Mouse (Mus musculus): ENCODE measurements at regions not wholly inside any gene's neighbourhood (a gene's known extent, or its start where the extent isn't known, plus 50 kb on each side); places are given as distances from the start of the nearest gene placed in this dataset.
"Not testable (repeated sequence)": the region's sequence is repeated elsewhere in the genome, so short reads cannot be mapped to it uniquely, and the experiment has no call there.

GRCm38 (mm10) chr13:111911661-111912312 is 103.0 kb upstream of the Map3k1 start:
- WGBS, result 86% methylated on average over 11 of the region's 11 CpGs
- Histone ChIP-seq H3K4me2 (no peak overlapping the region), H3K4me3 (no peak overlapping the region), H3K27me3 (no peaks in the 10 kb centered on the region), H3K36me3 (no peaks in the 10 kb centered on the region), H3K9ac (no peak overlapping the region), H3K9me3 (no peaks in the 10 kb centered on the region), H3K4me1 (replicated peaks) (peaks cover 8% of the 10 kb centered on the region; the same call in 1 of the 2 replicates), H3K27ac (replicated peaks) (no peak overlapping the region)
- ATAC-seq (ENCODE audit: low read depth), result no peak

- Histone ChIP-seq H3K9me3 (no peaks in the 10 kb centered on the region), H3K27me3 (no peaks in the 10 kb centered on the region), H3K36me3 (no peaks in the 10 kb centered on the region), H3K4me2 (no peak overlapping the region), H3K27ac (replicated peaks) (0 out of 2 replicates have a peak overlapping the region, but pooled peaks have one; percentile 20), H3K9ac (no peak overlapping the region), H3K4me1 (replicated peaks) (peaks cover 8% of the 10 kb centered on the region; the same call in 1 of the 2 replicates), H3K4me3 (no peak overlapping the region)
- WGBS, result 50% methylated on average over 5 of the region's 5 CpGs
- no peak for ATAC-seq (ENCODE audit: low read depth)
These were observed 105.6 kb upstream of the Map3k1 start for GRCm38 (mm10) chr13:111914348-111914913.

- not testable (repeated sequence) for H3K4me1 ChIP-seq (replicated peaks); H3K4me2 ChIP-seq; H3K36me3 ChIP-seq; H3K9me3 ChIP-seq; H3K27me3 ChIP-seq; H3K4me3 ChIP-seq; H3K27ac ChIP-seq (replicated peaks); H3K9ac ChIP-seq; ATAC-seq (ENCODE audit: low read depth)
- WGBS, result 76% methylated on average over 11 of the region's 11 CpGs
These were observed 110.6 kb upstream of the Map3k1 start for GRCm38 (mm10) chr13:111919417-111919816.

GRCm38 (mm10) chr13:111920534-111920933 is 111.7 kb upstream of the Map3k1 start:
- ATAC-seq (ENCODE audit: low read depth), result no peak
- H3K27me3 ChIP-seq, result no peaks in the 10 kb centered on the region
- WGBS, result 93% methylated on average over 2 of the region's 2 CpGs
- peaks cover 8% of the 10 kb centered on the region for H3K9me3 ChIP-seq
- H3K36me3 ChIP-seq, result no peaks in the 10 kb centered on the region
- no peak overlapping the region for H3K4me2 ChIP-seq
- no peak overlapping the region for H3K4me3 ChIP-seq
- no peak overlapping the region for H3K9ac ChIP-seq
- H3K4me1 ChIP-seq (replicated peaks), result no peaks in the 10 kb centered on the region
- no peak overlapping the region for H3K27ac ChIP-seq (replicated peaks)

GRCm38 (mm10) chr13:111921142-111922035 is 112.6 kb upstream of the Map3k1 start:
- no peaks in the 10 kb centered on the region for H3K27me3 ChIP-seq
- H3K36me3 ChIP-seq, result no peaks in the 10 kb centered on the region
- H3K9me3 ChIP-seq, result peaks cover 8% of the 10 kb centered on the region
- no peak overlapping the region for H3K4me2 ChIP-seq
- WGBS, result 90% methylated on average over 5 of the region's 5 CpGs
- H3K4me3 ChIP-seq, result no peak overlapping the region
- no peak overlapping the region for H3K9ac ChIP-seq
- H3K27ac ChIP-seq (replicated peaks), result no peak overlapping the region
- no peak for ATAC-seq (ENCODE audit: low read depth)
- H3K4me1 ChIP-seq (replicated peaks), result no peaks in the 10 kb centered on the region

GRCm38 (mm10) chr13:111925349-111925748 is 116.6 kb upstream of the Map3k1 start:
- WGBS, result 95% methylated on average over 7 of the region's 7 CpGs
- peaks cover 8% of the 10 kb centered on the region for H3K9me3 ChIP-seq
- no peak overlapping the region for H3K4me2 ChIP-seq
- no peak for ATAC-seq (ENCODE audit: low read depth)
- no peaks in the 10 kb centered on the region for H3K27me3 ChIP-seq
- H3K36me3 ChIP-seq, result no peaks in the 10 kb centered on the region
- H3K4me1 ChIP-seq (replicated peaks), result no peaks in the 10 kb centered on the region
- H3K9ac ChIP-seq, result no peak overlapping the region
- no peak overlapping the region for H3K27ac ChIP-seq (replicated peaks)
- H3K4me3 ChIP-seq, result no peak overlapping the region

DNA sequence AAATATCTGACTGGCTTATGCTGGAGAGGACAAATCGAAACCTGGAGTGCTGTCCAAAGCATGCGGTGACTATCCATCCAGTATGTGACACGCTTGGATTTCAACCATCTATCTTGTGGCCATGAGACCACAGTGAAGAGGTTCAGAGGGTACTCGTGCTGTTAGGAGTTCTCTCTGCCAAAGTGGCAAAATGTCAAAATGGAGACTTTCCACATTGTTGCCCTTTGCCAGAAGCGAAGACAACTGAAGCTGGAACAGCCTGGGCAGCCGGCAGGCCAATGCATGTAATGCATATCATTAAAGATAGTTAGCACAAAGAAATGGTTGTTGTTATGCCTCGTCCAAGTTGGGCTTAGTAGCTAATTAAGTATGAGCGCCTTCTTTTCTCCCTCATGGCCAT is 118.0 kb upstream of the Map3k1 start:
- 76% methylated on average over 8 of the region's 8 CpGs for WGBS
- peaks cover 8% of the 10 kb centered on the region for H3K9me3 ChIP-seq
- H3K27ac ChIP-seq (replicated peaks), result no peak overlapping the region
- no peaks in the 10 kb centered on the region for H3K27me3 ChIP-seq
- H3K9ac ChIP-seq, result no peak overlapping the region
- H3K36me3 ChIP-seq, result no peaks in the 10 kb centered on the region
- H3K4me3 ChIP-seq, result no peak overlapping the region
- no peaks in the 10 kb centered on the region for H3K4me1 ChIP-seq (replicated peaks)
- no peak for ATAC-seq (ENCODE audit: low read depth)
- no peak overlapping the region for H3K4me2 ChIP-seq

DNA sequence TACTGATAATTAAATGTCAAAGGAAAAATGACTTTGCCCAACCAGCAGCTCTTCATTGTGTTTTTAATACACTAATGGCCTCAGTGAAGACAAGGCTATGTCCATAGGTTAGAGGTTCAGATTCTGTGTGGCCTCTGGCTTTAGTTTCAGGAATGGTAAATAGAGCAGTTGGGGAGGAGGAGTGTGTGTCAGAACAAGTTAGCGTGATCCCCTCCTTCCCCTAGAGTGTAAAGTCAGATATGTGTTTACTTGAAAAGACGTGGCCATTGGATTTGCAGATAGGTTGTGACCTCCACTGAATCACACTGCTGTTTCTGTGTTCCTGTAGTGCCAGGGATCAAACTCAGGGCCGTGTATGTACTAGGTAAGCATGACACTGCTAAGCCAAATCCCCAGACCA is 118.7 kb upstream of the Map3k1 start:
- 80% methylated on average over 3 of the region's 3 CpGs for WGBS
- Histone ChIP-seq H3K4me2 (no peak overlapping the region), H3K9ac (no peak overlapping the region), H3K4me1 (replicated peaks) (no peaks in the 10 kb centered on the region), H3K9me3 (0 out of 2 replicates have a peak, but pooled peaks cover 2% of the 10 kb centered on the region), H3K27ac (replicated peaks) (no peak overlapping the region), H3K4me3 (no peak overlapping the region), H3K36me3 (no peaks in the 10 kb centered on the region), H3K27me3 (no peaks in the 10 kb centered on the region)
- ATAC-seq (ENCODE audit: low read depth), result no peak

DNA sequence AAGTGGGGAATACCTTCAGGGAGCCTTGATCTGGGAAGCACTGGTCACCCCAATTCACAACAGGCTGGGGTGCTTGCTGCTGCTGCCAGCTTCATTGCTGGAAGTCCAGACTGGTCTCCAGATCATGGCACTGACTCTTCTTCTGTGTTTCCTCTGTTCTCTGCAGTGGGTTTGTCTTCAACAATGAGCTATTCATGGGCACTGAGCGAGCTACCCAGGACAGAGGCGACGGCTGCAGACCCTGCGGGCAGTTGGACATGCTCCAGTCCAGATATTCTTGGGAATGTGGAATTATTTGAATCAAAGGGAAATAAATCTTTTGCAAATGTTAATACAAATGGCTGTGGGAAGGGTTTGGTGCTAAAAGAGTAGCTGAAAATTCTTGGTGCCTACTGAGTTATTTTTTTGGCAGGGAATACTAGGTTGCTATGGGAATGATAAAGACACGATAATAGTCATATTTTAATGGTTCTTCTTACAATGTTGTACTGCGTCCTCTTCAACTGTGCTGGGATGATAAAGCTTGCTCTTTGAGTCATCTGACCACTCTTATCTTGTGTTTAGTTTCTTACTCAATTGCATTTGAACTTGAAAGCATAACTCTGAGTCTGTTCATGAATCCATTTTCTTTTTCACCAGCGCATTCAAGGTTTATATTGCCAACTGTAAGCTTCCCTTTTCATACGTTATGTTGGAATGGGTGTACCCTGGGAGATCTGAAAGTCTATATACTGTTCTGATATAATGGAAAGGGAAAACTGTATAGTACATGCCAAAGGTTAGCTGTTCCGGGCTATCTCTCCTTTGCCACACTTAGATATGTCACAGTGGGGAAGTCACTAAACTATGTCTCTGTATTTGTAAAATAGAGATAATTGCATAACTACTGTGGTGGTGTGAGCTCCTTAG is 120.1 kb upstream of the Map3k1 start:
- Histone ChIP-seq H3K27me3 (no peaks in the 10 kb centered on the region), H3K4me2 (no peak overlapping the region), H3K9ac (no peak overlapping the region), H3K36me3 (no peaks in the 10 kb centered on the region), H3K27ac (replicated peaks) (no peak overlapping the region), H3K9me3 (no peaks in the 10 kb centered on the region), H3K4me1 (replicated peaks) (no peaks in the 10 kb centered on the region), H3K4me3 (no peak overlapping the region)
- ATAC-seq (ENCODE audit: low read depth), result no peak
- WGBS, result 77% methylated on average over 9 of the region's 9 CpGs

- Histone ChIP-seq H3K4me3 (no peak overlapping the region), H3K4me1 (replicated peaks) (no peaks in the 10 kb centered on the region), H3K9me3 (no peaks in the 10 kb centered on the region)
These were observed 121.1 kb upstream of the Map3k1 start for GRCm38 (mm10) chr13:111929908-111930307.

GRCm38 (mm10) chr13:111932464-111932863 is 123.7 kb upstream of the Map3k1 start:
- Histone ChIP-seq H3K4me3 (no peak overlapping the region), H3K4me1 (replicated peaks) (peaks cover 8% of the 10 kb centered on the region), H3K9me3 (no peaks in the 10 kb centered on the region), H3K9ac (no peak overlapping the region), H3K36me3 (no peaks in the 10 kb centered on the region), H3K27ac (replicated peaks) (no peak overlapping the region), H3K4me2 (no peak overlapping the region), H3K27me3 (no peaks in the 10 kb centered on the region)
- ATAC-seq (ENCODE audit: low read depth), result no peak
- 86% methylated on average over 3 of the region's 3 CpGs for WGBS

More at GRCm38 (mm10) chr13:111929908-111930307, 121.1 kb upstream of the Map3k1 start:
- 78% methylated on average over 1 of the region's 1 CpGs for WGBS
- Histone ChIP-seq H3K9ac (no peak overlapping the region), H3K27me3 (no peaks in the 10 kb centered on the region), H3K36me3 (no peaks in the 10 kb centered on the region), H3K27ac (replicated peaks) (no peak overlapping the region), H3K4me2 (no peak overlapping the region)
- no peak for ATAC-seq (ENCODE audit: low read depth)

All from neural tube, embryonic 13.5 days (tissue).